Mouse (Mus musculus) urinary bladder, adult 2 months (tissue): ENCODE results near the gene Gm20388. TPM values are rescaled to one million over a fixed set of nuclear protein-coding genes. Genes with fewer than 3 reads are reported as not detected.

ENCODE experiments used
- DNase-seq: peaks from one replicate; pipeline ENCODE4 v3.0.0; 2022; ENCODE audit warnings: low spot score
- polyA plus RNA-seq: library from polyadenylated mRNA; depleted of rRNA; stranded (reverse); fragments of >200 nt; gene quantifications from 2 replicates; pipeline ENCODE4 v1.2.3, GENCODE M21; 2012

Gene Gm20388
- polyA plus RNA-seq, 1 experiment: 50.2 TPM

GRCm38 (mm10) chr8:123787254-123787897, 3876.7 kb downstream of the Gm20388 start:
- DNase-seq: no peak

GRCm38 (mm10) chr8:123788416-123789170, 3878.0 kb downstream of the Gm20388 start:
- no peak for DNase-seq

- DNase-seq: no peak
These were observed 3878.8 kb downstream of the Gm20388 start for GRCm38 (mm10) chr8:123789461-123789860.

DNA sequence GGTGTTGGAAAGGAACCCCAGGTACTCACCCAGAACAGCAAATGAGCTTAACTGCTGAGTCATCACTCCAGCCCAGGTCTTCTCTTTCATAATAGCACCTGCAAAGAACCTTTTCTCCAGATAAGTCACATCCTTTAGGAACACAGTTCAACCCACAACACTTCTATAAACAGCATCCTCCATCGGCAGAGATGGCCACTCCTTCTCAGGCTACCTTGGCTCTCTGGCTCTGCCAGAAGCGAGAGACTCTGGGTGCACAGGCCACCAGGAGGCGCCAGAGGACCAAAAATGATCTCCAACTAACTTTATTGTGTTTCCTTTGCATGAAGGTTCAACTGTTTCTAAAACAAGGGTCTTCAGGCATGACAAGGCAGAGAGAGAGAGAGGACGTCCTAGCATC, 3879.3 kb downstream of the Gm20388 start:
- peak; percentile 78 for DNase-seq

GRCm38 (mm10) chr8:123791101-123791844, 3880.6 kb downstream of the Gm20388 start:
- DNase-seq: no peak

GRCm38 (mm10) chr8:123791845-123792225, 3881.2 kb downstream of the Gm20388 start:
- no peak for DNase-seq

- no peak for DNase-seq
These were observed 3883.3 kb downstream of the Gm20388 start for GRCm38 (mm10) chr8:123793900-123794299.

GRCm38 (mm10) chr8:123794766-123795165, 3884.1 kb downstream of the Gm20388 start:
- DNase-seq: no peak

DNA sequence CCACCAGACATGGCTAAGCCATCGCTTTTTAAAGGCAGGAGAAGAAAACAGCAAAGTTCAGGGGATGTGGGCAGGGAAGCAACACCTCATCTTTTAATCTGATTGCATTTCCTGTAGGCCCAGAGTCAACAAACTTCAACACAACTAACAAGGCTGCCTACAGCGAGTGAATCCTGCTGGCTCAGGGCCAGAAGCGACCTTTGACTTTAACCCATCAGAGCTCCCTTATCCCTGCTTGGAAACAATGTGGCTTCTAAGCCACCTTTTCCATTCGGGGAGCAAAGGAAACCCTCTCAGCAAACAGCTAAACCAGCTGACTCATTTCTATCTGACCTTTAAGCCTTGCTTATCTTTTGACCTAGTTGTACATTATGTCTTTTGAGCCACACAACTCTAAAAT, 3886.1 kb downstream of the Gm20388 start:
- no peak for DNase-seq

- no peak for DNase-seq
These were observed 3887.3 kb downstream of the Gm20388 start for GRCm38 (mm10) chr8:123797928-123798327.

GRCm38 (mm10) chr8:123799434-123799833, 3888.8 kb downstream of the Gm20388 start:
- no peak for DNase-seq

DNA sequence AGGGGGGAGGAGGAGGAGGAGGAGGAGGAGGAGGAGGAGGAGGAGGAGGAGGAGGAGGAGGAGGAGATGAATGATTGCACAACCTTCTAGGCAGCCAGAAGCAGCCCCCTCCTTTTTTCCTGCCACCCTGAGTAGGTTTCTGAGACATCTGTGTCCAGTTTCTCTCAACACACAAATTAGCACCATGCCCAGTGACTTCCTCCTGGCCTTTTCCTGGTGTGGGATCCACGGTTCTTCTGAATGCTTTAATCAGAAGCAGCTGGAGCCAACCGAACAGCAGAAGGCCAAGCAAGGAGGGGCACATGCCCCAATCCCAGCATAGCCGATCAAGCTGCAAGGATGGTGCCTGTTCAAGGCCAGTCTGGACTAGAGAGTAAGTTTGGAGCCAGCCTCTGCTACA, 3889.2 kb downstream of the Gm20388 start:
- no peak for DNase-seq

DNA sequence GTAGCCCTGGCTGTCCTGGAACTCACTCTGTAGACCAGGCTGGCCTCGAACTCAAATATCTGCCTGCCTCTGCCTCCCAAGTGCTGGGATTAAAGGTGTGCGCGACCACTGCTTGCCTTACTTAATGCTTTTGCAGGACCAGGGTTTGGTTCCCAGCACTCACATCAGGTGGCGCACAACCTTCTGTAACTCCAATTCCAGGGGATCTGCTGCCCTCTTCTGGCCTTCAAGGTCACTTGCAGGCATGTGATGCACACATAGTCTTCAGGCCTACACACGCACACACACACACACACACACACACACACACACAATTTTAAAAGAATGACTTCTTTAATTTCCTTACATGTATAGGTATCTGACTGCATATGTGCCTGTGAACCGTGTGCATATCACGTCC, 3890.2 kb downstream of the Gm20388 start:
- DNase-seq: no peak

DNA sequence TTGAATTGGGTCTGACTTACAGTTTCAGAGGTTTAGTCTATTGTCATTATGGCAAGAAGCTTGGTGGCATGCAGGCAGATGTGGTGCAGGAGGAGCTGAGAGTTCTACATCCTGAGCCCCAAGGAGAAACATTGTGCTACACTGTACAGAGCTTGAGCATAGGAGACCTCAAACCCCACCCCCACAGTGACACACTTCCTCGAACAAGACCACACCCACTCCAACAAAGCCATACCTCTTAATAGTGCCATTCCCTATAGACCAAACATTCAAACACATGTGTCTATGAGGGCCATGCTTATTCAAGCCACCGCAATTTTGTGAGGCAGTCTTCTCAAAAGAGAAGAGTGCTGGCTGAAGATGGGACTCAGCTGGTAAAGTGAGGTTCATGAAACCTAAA, 3890.9 kb downstream of the Gm20388 start:
- no peak for DNase-seq

- no peak for DNase-seq
These were observed 3893.0 kb downstream of the Gm20388 start for GRCm38 (mm10) chr8:123803639-123804038.

DNA sequence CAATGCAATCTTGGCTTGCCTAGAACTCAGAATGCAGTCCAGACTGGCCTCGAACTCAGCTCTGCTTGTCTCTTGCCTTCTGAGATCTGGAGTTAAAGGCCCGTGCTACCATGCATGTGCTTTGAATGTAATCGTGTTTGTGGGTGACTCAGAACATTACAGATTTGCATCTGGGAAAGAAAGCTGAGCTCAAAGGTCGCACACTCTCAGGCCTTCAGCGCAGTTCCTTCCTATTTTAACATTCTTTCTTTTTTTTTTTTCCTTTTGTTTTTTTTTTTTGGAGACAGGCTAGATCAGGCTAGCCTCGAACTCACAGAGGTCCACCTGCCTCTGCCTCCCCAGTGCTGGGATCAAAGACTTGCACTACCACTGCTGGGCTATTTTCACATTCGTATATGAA, 3893.9 kb downstream of the Gm20388 start:
- DNase-seq: no peak

- DNase-seq: no peak
These were observed 3894.6 kb downstream of the Gm20388 start for GRCm38 (mm10) chr8:123805209-123805717.

DNA sequence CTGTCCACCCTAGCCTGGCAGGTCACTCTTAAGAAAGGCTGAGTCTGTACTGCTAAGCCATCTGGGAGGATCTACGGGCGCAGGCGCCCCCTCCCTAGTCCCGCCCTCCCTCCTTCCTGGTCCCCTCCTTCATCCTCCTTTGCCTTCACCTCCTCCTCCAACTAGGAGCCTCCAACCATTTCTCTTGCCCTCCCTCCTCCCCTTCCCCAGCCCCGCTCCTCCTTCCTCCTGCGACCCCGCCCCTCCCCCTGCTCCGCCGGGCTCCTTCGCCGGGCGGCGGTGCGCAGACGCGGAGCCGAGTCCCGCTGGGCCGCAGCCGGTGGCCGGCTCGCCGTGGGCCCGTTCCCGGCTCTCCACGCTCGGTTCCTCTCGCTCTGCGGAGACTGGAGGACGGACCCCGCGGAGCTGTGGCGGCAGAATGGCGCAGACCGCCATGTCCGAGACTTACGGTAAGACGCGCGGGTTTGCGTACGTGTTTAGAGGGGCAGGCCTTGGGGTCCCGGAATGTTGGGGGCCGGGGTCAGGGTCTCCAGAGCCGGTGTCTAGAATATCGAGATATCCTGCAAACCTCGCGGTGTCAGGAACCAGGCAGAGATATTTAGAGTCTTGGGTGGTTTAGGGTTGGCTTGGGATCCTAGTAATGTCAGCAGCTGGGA, 3895.2 kb downstream of the Gm20388 start, which contains the start of gene Rab4a:
Rab4a (plus strand) TSS at position 268 of the 656 bp plus-strand sequence.
- peak; percentile 63 for DNase-seq

- no peak for DNase-seq
These were observed 3895.8 kb downstream of the Gm20388 start for GRCm38 (mm10) chr8:123806374-123806935.

GRCm38 (mm10) chr8:123807024-123807431, 3896.4 kb downstream of the Gm20388 start:
- DNase-seq: no peak

- no peak for DNase-seq
These were observed 3897.4 kb downstream of the Gm20388 start for GRCm38 (mm10) chr8:123807852-123808573.
